Mouse (Mus musculus) limb, embryonic 15.5 days (tissue): ENCODE measurements at regions not wholly inside any gene's neighbourhood (a gene's known extent, or its start where the extent isn't known, plus 50 kb on each side); places are given as distances from the start of the nearest gene placed in this dataset.

Source experiments
- ATAC-seq: fragments of 200-750 bp; cut with Nextera tagmentation; 2 replicates; pipeline ENCODE4 v1.8.0; 2017; ENCODE audit warnings: low read depth, moderate TSS enrichment; ENCODE audit not compliant: insufficient number of reproducible peaks, low FRiP score, low TSS enrichment
- H3K27ac ChIP-seq: fragments of 300-500 bp; sonication (generic); 2 replicates; pipeline ENCODE4 v1.5.1; 2015; ENCODE audit warnings: moderate library complexity, mild to moderate bottlenecking, inconsistent platforms
- H3K27me3 ChIP-seq: fragments of 300-500 bp; sonication (generic); 2 replicates; pipeline ENCODE4 v1.6.1; 2015; ENCODE audit warnings: inconsistent platforms
- H3K36me3 ChIP-seq: fragments of 300-500 bp; sonication (generic); 2 replicates; pipeline ENCODE4 v1.6.1; 2015; ENCODE audit warnings: inconsistent platforms
- H3K4me1 ChIP-seq: fragments of 300-500 bp; sonication (generic); 2 replicates; pipeline ENCODE4 v1.6.1; 2015; ENCODE audit warnings: inconsistent platforms
- H3K4me2 ChIP-seq: fragments of 300-500 bp; sonication (generic); 2 replicates; pipeline ENCODE4 v1.6.1; 2015; ENCODE audit warnings: mild to moderate bottlenecking, inconsistent platforms
- H3K4me3 ChIP-seq: fragments of 300-500 bp; sonication (generic); 2 replicates; pipeline ENCODE4 v1.5.1; 2015; ENCODE audit warnings: mild to moderate bottlenecking, inconsistent platforms
- H3K9ac ChIP-seq: fragments of 300-500 bp; sonication (generic); 2 replicates; pipeline ENCODE4 v1.6.1; 2015; ENCODE audit warnings: inconsistent platforms
- H3K9me3 ChIP-seq: fragments of 300-500 bp; sonication (generic); 2 replicates; pipeline ENCODE4 v1.6.1; 2016; ENCODE audit warnings: inconsistent platforms
- WGBS: fragments of 180-500 bp; shearing (Covaris S2); methylation state at CpG from one replicate; pipeline ENCODE4 v1.1.7; 2015; 5-methylcytosine and 5-hydroxymethylcytosine counted together

DNA sequence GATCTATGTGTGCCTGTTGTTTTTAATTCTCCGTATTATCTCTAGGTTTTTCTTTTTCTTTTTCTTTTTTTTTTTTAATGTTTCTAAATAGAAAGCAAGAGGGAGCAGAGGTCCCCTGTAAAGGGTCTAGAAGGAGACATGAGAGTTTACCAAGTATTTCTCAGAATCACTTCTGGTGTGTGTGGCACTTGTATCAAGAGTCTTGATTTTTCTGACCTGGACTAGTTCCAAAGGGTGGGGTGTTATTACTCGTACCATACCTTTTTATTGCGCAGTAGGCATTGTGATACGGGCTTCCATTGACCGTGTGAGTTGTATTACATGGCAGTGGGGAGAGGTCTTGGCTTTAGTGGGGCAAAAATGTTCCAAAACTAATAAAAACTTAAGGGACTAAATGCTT, 63.2 kb upstream of the Bmp6 start:
- Histone ChIP-seq H3K9me3 (no peaks in the 10 kb centered on the region), H3K36me3 (no peaks in the 10 kb centered on the region), H3K27ac (no peak overlapping the region), H3K27me3 (no peaks in the 10 kb centered on the region), H3K9ac (no peak overlapping the region), H3K4me2 (no peak overlapping the region), H3K4me1 (no peaks in the 10 kb centered on the region), H3K4me3 (no peak overlapping the region)
- ATAC-seq, result no peak
- 72% methylated on average over 5 of the region's 5 CpGs for WGBS

DNA sequence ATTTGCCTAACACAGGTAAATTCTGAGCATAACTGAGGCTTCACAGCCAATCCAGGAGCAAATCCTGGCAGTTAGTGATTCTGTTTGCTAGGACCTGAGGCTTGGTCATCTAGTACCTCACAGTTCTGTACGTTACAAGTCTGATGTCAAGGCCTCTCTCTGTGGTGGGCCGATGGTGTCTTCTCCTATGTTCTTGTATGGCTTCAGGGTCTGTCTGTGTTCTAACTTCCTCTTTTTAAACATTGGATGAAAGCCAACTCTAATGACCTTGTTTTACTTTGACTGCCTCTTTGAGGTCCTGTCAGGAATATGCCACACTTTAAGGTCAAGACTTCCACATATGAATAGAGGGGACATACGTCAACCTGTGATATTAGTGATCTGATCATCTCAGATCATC, 56.9 kb upstream of the Bmp6 start:
- WGBS, result 88% methylated on average over 3 of the region's 3 CpGs
- ATAC-seq, result no peak
- Histone ChIP-seq H3K4me2 (no peak overlapping the region), H3K27ac (no peak overlapping the region), H3K36me3 (no peaks in the 10 kb centered on the region), H3K9me3 (no peaks in the 10 kb centered on the region), H3K9ac (no peak overlapping the region), H3K4me3 (no peak overlapping the region), H3K4me1 (peaks cover 13% of the 10 kb centered on the region), H3K27me3 (no peaks in the 10 kb centered on the region)

DNA sequence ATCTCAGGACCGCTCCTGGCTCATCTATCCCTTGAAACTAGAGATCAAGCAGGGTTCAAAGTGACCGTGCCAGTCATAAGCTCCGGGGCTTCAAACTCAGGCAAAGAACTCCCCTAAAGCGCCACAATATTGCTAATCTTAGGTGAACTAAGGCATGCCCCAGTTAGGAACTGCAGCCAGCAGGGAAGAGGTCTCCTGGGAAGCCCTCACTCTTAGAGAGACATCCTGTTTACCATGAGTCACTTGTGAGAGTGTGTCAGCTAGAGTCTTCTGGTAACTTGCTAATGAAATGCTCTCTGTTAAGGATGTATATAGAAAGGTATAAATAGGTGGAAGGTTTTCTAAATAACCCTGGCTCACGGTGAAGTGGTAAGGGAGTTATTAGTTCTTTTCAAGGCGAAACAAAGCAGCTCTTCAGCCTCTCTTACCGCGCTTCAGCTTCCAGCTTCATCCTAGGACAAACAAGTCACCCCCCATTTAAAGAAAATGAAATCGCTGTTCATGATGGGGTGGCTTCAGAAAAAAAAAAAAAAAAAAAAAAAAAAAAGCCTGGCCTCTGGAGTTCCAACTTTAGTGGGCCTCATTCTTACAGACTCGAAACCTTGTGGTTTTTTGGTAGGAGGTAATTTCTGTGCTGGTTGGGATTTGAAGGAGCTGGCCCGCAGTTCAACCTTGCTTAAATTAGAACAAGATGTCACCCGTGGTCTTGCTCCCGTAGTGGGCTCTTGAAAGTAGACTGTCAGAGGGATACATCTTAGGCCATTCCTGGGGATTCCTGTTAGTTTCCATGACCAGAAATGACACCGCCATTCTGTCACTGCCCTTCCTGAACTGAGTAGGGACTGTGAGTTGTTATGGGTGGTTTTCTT, 56.1 kb upstream of the Bmp6 start:
- Histone ChIP-seq H3K4me2 (no peak overlapping the region), H3K4me3 (no peak overlapping the region), H3K4me1 (peaks cover 13% of the 10 kb centered on the region), H3K9ac (no peak overlapping the region), H3K9me3 (no peaks in the 10 kb centered on the region), H3K36me3 (no peaks in the 10 kb centered on the region), H3K27ac (0 out of 2 replicates have a peak overlapping the region, but pooled peaks have one; percentile 22), H3K27me3 (no peaks in the 10 kb centered on the region)
- WGBS, result 57% methylated on average over 14 of the region's 14 CpGs
- ATAC-seq, result no peak

DNA sequence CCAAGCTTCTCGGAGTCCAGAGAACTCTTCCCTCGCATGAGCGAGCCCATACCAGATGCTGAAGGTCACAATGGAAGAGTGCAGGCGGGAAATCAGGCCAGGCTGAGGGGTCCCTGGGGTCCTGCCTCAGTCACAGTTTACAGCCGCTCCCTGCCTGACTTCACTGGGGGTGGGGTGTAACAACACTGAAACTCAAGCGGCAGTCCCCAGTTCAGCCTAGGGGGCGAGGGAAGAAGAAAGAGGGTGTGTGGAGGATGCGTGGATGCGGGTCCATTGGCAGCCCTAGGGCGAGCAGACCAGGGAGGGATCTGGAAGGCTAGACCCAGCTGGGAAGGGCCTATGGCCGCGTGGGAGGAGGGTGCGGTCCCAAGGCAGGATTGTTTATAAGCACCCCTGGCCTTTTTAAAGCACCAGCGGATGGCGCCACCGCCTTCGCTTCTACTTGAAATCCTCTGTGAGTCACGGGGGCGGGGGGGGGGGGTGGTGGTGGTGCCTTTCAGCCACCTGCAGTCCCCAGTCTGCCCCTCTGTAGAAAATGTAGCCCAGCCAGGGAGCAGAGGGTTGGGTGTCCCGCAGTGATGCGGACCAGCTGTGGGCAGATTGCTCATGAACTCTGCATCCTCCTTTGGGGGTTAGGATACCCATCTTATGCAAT, 54.5 kb upstream of the Bmp6 start:
- Histone ChIP-seq H3K4me1 (peaks cover 13% of the 10 kb centered on the region), H3K9me3 (no peaks in the 10 kb centered on the region), H3K4me3 (no peak overlapping the region), H3K27ac (peak overlapping the region; percentile 14; the same call in 1 of the 2 replicates), H3K27me3 (no peaks in the 10 kb centered on the region), H3K4me2 (peak overlapping the region; percentile 3; the same call in 1 of the 2 replicates), H3K36me3 (no peaks in the 10 kb centered on the region), H3K9ac (no peak overlapping the region)
- WGBS, result 27% methylated on average over 20 of the region's 21 CpGs
- no peak for ATAC-seq

DNA sequence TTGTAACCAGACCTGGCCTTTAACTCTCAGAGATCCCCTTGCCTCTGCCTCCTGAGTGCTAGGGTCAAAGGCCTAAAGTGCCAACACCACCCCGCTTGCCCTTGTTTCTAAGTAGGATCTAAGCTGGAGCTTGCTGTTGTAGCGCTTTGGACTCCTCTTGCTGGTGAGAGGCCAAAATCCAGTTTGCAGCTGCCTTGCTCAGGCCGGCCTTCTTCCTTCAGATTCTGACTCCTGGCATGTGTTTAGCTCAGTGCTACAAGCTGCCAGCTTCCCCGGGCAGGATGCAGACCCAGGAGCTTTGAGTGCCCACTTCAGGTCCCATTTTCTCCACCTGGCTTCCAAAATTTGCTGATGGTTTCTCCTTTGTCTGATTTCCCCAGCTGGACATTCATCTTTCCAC, 53.4 kb upstream of the Bmp6 start:
- Histone ChIP-seq H3K36me3 (no peaks in the 10 kb centered on the region), H3K4me1 (peaks cover 13% of the 10 kb centered on the region), H3K9ac (no peak overlapping the region), H3K27ac (no peak overlapping the region), H3K27me3 (no peaks in the 10 kb centered on the region), H3K4me2 (no peak overlapping the region), H3K9me3 (no peaks in the 10 kb centered on the region), H3K4me3 (no peak overlapping the region)
- no peak for ATAC-seq
- 80% methylated on average over 4 of the region's 4 CpGs for WGBS
